Mouse (Mus musculus) spleen, adult 2 months (tissue): ENCODE data around the gene Slc26a6.

Experiments
- CTCF ChIP-seq: fragments of 200-500 bp; IDR thresholded peaks from 2 replicates; pipeline ENCODE4 v1.5.1; 2011; ENCODE audit warnings: mild to moderate bottlenecking, inconsistent platforms; ENCODE audit not compliant: insufficient read depth, insufficient read length, insufficient replicate concordance; ENCODE audit errors: extremely low read depth
- POLR2A ChIP-seq: fragments of 200-500 bp; IDR thresholded peaks from 2 replicates; pipeline ENCODE4 v1.6.1; 2011; ENCODE audit warnings: low read depth, low read length, inconsistent platforms

DNA sequence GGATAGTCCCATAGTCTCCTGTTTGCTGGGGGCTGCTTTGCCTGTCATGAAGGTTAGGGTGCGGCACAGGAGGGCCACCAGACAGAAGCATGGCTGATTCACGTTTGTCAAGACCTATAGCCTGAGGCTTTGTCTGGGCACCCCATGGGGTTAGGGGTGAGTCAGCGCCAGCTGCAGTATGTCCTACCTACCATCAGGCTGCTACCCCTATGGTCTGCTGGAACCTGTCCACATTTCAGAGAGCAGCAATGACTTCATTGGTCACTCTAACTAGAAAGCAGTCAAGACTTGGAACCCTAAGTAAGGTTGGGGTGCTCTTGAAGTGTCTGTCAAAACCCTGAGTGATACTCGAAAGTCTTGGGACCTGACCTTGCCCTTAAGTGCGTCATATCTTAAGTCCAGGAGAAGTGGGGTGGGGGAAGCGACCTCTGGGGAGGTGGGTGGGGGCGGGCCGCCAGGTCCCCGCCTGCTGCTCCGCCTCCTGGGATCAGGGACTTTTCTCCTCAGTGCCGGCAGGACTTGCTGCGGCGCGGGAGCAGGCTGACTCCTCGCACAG lies 100.1 kb downstream of the Slc26a6 start, which contains the start of gene Col7a1:
- TF ChIP-seq CTCF, result no peak
- TF ChIP-seq POLR2A, result no peak
